Mouse (Mus musculus) bone marrow macrophage, adult 2 months (primary cell): ENCODE measurements around the gene Dnah17.

Experiments used
- CTCF ChIP-seq: IDR thresholded peaks from 2 replicates; pipeline ENCODE4 v1.5.1; 2012; ENCODE audit warnings: low read depth, mild to moderate bottlenecking, low read length, moderate library complexity
- POLR2A ChIP-seq: IDR thresholded peaks from 2 replicates; pipeline ENCODE4 v1.6.1; 2012; ENCODE audit warnings: mild to moderate bottlenecking, low read depth, low read length, borderline replicate concordance

GRCm38 (mm10) chr11:118132136-118132535 is 1.7 kb upstream of the Dnah17 start:
- no peak for TF ChIP-seq POLR2A
- no peak for TF ChIP-seq CTCF
